Mouse (Mus musculus): ENCODE data around the gene Zfp639.

- TF ChIP-seq POLR2A (IDR thresholded peaks at IDR 0.05; ENCODE audit: low read depth, low read length) = no peak
- TF ChIP-seq CTCF (IDR thresholded peaks at IDR 0.05; ENCODE audit: extremely low read depth, insufficient read depth, insufficient read length, insufficient replicate concordance) = no peak
Measured at GRCm38 (mm10) chr3:32535692-32536091, 25.6 kb downstream of the Zfp639 start.

Measured in spleen, adult 2 months (tissue).